Mouse (Mus musculus): ENCODE results near the gene Muc5b.

The Muc5b gene

GRCm38 (mm10) chr7:141902791-141903190 lies 63.9 kb downstream of the Muc5b start:
- DNase-seq (ENCODE audit: low spot score): no peak

GRCm38 (mm10) chr7:141908591-141908990 lies 69.7 kb downstream of the Muc5b start:
- DNase-seq (ENCODE audit: low spot score): no peak

DNA sequence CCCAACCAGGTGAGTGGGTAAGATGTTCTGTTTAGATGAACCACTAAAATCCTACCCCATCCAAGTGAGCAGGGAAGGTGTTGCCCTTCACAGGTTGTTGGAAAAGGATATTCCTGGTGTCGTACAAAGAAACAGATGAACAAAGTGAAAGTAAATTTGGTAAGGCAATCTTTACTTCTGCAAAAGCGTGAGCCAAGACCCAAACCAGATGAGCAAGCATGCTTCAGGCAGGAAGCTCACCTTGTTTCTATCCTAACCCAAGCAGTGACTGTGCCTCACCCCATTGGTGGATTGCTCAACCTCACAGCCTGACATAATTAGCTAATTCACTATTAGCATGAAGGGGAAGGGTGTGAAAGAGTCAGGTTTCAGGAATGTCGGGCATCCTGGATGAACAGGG lies 72.4 kb downstream of the Muc5b start:
- DNase-seq (ENCODE audit: low spot score): no peak

DNA sequence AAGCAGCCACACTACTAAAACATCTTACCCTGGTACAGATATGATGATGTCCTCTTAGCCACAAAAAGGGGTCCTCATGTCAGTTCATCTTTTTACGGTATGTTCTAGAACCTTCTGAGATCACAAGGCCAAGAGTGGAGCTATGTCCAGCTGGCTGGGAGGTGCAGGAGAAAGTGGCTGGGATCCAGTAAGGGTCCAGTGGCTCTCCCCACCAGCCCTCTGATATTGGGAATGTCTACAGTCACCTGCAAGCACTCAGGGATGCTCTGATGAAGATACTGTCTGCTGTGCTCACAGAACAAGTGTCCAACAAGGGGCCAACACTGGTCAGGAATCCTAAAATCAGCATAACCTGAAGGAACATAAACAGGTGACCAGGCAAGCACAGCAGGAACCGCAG lies 79.5 kb downstream of the Muc5b start, which contains the start of gene Tollip:
Gene Tollip (minus strand): TSS at position 101 of the 400 bp plus-strand sequence.
- no peak for DNase-seq (ENCODE audit: low spot score)

Measured in embryo, embryonic 10.5 days (tissue).